Mouse (Mus musculus) bone marrow macrophage, adult 2 months (primary cell): ENCODE measurements around the gene 6030468B19Rik.

Experiments
- CTCF ChIP-seq: IDR thresholded peaks from 2 replicates; pipeline ENCODE4 v1.5.1; 2012; ENCODE audit warnings: low read depth, mild to moderate bottlenecking, low read length, moderate library complexity
- POLR2A ChIP-seq: IDR thresholded peaks from 2 replicates; pipeline ENCODE4 v1.6.1; 2012; ENCODE audit warnings: mild to moderate bottlenecking, low read depth, low read length, borderline replicate concordance

DNA sequence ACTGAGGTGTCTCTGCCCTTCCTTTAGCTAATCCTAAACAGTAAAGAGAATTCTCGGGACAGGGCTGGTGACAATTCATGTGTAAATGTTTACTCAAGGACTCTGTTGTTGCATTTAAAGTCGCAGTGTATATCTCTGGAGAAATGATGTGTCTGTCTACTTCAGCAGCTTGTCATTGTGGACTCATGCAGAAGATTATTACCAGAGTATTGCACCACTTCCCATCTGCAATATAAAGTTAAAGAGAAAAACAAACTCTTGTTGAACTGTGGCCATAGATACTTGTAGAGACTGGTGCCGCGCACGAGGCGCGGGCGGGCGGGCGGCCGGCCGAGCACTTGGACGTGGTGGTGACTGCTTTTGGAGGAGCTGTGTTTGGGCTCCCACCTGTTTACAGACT is 35.7 kb upstream of the 6030468B19Rik start:
- TF ChIP-seq POLR2A (no peak), CTCF (no peak)
